Mouse (Mus musculus): ENCODE measurements around the gene Acot7.

The Acot7 gene

GRCm38 (mm10) chr4:152239974-152240373, 62.0 kb downstream of the Acot7 start:
- in situ Hi-C loops (cut with MseI, MboI) = no loop called here

- in situ Hi-C loops (cut with MseI, MboI) = no loop called here
Measured at GRCm38 (mm10) chr4:152243241-152243891, 65.4 kb downstream of the Acot7 start.

- in situ Hi-C loops (cut with MseI, MboI) = no loop called here
Measured at GRCm38 (mm10) chr4:152243969-152244368, 66.0 kb downstream of the Acot7 start.

GRCm38 (mm10) chr4:152244545-152245522, 66.9 kb downstream of the Acot7 start:
- in situ Hi-C loops (cut with MseI, MboI) = no loop called here

GRCm38 (mm10) chr4:152246011-152246410, 68.1 kb downstream of the Acot7 start:
- in situ Hi-C loops (cut with MseI, MboI) = no loop called here

GRCm38 (mm10) chr4:152247195-152247594, 69.3 kb downstream of the Acot7 start:
- in situ Hi-C loops (cut with MseI, MboI) = no loop called here

- in situ Hi-C loops (cut with MseI, MboI) = no loop called here
Measured at GRCm38 (mm10) chr4:152250615-152251014, 72.7 kb downstream of the Acot7 start.

- in situ Hi-C loops (cut with MseI, MboI) = no loop called here
Measured at GRCm38 (mm10) chr4:152253183-152253759, 75.3 kb downstream of the Acot7 start.

GRCm38 (mm10) chr4:152257070-152257469, 79.1 kb downstream of the Acot7 start:
- in situ Hi-C loops (cut with MseI, MboI) = no loop called here

- in situ Hi-C loops (cut with MseI, MboI) = no loop called here
Measured at GRCm38 (mm10) chr4:152260451-152260850, 82.5 kb downstream of the Acot7 start.

GRCm38 (mm10) chr4:152262187-152262586, 84.3 kb downstream of the Acot7 start:
- in situ Hi-C loops (cut with MseI, MboI) = no loop called here

GRCm38 (mm10) chr4:152263089-152263488, 85.2 kb downstream of the Acot7 start:
- in situ Hi-C loops (cut with MseI, MboI) = no loop called here

- in situ Hi-C loops (cut with MseI, MboI) = no loop called here
Measured at GRCm38 (mm10) chr4:152263512-152264176, 85.7 kb downstream of the Acot7 start.

- in situ Hi-C loops (cut with MseI, MboI) = no loop called here
Measured at GRCm38 (mm10) chr4:152264177-152264530, 86.2 kb downstream of the Acot7 start.

GRCm38 (mm10) chr4:152264867-152265568, 87.1 kb downstream of the Acot7 start:
- in situ Hi-C loops (cut with MseI, MboI) = no loop called here

- in situ Hi-C loops (cut with MseI, MboI) = no loop called here
Measured at GRCm38 (mm10) chr4:152265791-152266190, 87.9 kb downstream of the Acot7 start.

- in situ Hi-C loops (cut with MseI, MboI) = no loop called here
Measured at GRCm38 (mm10) chr4:152266236-152266895, 88.4 kb downstream of the Acot7 start.

- in situ Hi-C loops (cut with MseI, MboI) = no loop called here
Measured at GRCm38 (mm10) chr4:152267748-152268369, 89.9 kb downstream of the Acot7 start.

GRCm38 (mm10) chr4:152269967-152270366, 92.0 kb downstream of the Acot7 start:
- in situ Hi-C loops (cut with MseI, MboI) = no loop called here

- in situ Hi-C loops (cut with MseI, MboI) = no loop called here
Measured at GRCm38 (mm10) chr4:152270599-152270998, 92.7 kb downstream of the Acot7 start.

All from mouse trophoblast stem cell (cell line).